Mouse (Mus musculus): ENCODE data around the gene Surf2. TPM values are rescaled to one million over a fixed set of nuclear protein-coding genes. Genes with fewer than 3 reads are reported as not detected.
A peak's percentile ranks its signal among the peaks of the same experiment; 100 is the strongest.

Surf2 gene
- polyA plus RNA-seq, 1 experiment from 2014 or later: 58.6 TPM

- peak within 1 kb of the TSS; percentile 58 for H3K4me3 ChIP-seq (ENCODE audit: low read depth, low read length)
- peak within 1 kb of the TSS; percentile 91 for H3K27ac ChIP-seq (ENCODE audit: low read length)
- no peaks in the 10 kb centered on the region for H3K27me3 ChIP-seq (ENCODE audit: control insufficient read depth, insufficient read depth, low read depth, low read length)
- H3K36me3 ChIP-seq (ENCODE audit: control insufficient read depth, insufficient read depth, low read length): no peaks in the 10 kb centered on the region; the same call in 1 of the 2 replicates
- H3K9ac ChIP-seq (ENCODE audit: low read depth, low read length): peak within 1 kb of the TSS; percentile 75
- under 1% methylated on average over 50 of the region's 50 CpGs for WGBS
- ATAC-seq: peak; percentile 99
- peaks cover 28% of the 10 kb centered on the region for H3K4me1 ChIP-seq (ENCODE audit: control insufficient read depth, insufficient read depth, low read length)
- no peaks in the 10 kb centered on the region for H3K9me3 ChIP-seq (replicated peaks; ENCODE audit: control insufficient read depth, low read length, poor library complexity, severe bottlenecking)
- H3K4me2 ChIP-seq (ENCODE audit: low read length): peak within 1 kb of the TSS; percentile 92
Measured at GRCm38 (mm10) chr2:26963923-26964723, 48.0 kb downstream of the Surf2 start, which contains the start of gene Rexo4. Rexo4 (minus strand) TSS chr2:26964386.

DNA sequence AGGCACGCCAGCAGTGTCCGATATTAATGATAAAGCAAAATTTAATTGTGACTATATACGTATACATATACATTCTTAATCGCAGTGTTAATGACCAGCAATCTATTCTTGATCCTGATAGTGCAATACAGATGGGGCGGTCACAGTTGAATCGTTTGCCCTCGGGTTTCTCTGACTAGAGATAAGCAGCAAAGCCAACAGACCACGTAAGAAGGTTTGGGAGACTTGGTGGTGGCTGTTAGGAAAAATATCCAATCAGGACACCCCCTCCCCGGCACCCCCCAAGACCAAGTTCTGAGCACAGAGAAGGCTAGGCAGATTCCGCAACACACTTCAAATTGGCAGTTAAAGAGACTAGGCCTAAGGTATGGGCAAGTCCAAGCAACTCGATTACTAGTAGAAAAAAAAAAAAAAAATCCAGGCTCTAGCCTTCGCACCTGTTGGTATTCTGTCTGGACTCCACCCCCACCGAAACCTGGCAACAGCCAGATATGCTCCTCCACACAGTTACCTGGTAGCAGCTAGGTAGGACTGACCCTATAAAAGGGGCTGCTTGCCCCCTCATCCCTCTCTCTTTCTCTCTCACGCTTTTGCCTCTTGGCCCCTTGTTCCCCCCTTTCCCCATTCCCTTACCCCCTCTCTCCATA, 48.7 kb downstream of the Surf2 start:
- ATAC-seq: peak; percentile 60
- 19% methylated on average over 14 of the region's 14 CpGs for WGBS
- H3K4me1 ChIP-seq (ENCODE audit: control insufficient read depth, insufficient read depth, low read length): peaks cover 28% of the 10 kb centered on the region
- no peaks in the 10 kb centered on the region for H3K27me3 ChIP-seq (ENCODE audit: control insufficient read depth, insufficient read depth, low read depth, low read length)
- peak overlapping the region; percentile 91 for H3K27ac ChIP-seq (ENCODE audit: low read length)
- peak overlapping the region; percentile 58 for H3K4me3 ChIP-seq (ENCODE audit: low read depth, low read length)
- H3K9me3 ChIP-seq (replicated peaks; ENCODE audit: control insufficient read depth, low read length, poor library complexity, severe bottlenecking): no peaks in the 10 kb centered on the region
- H3K9ac ChIP-seq (ENCODE audit: low read depth, low read length): peak overlapping the region; percentile 75
- H3K36me3 ChIP-seq (ENCODE audit: control insufficient read depth, insufficient read depth, low read length): no peaks in the 10 kb centered on the region; the same call in 1 of the 2 replicates
- peak overlapping the region; percentile 92 for H3K4me2 ChIP-seq (ENCODE audit: low read length)

GRCm38 (mm10) chr2:26967262-26967661, 51.1 kb downstream of the Surf2 start:
- Histone ChIP-seq H3K27ac (ENCODE audit: low read length) (no peak overlapping the region), H3K36me3 (ENCODE audit: control insufficient read depth, insufficient read depth, low read length) (no peaks in the 10 kb centered on the region), H3K27me3 (ENCODE audit: control insufficient read depth, insufficient read depth, low read depth, low read length) (no peaks in the 10 kb centered on the region), H3K4me2 (ENCODE audit: low read length) (no peak overlapping the region), H3K4me3 (ENCODE audit: low read depth, low read length) (no peak overlapping the region), H3K9me3 (replicated peaks; ENCODE audit: control insufficient read depth, low read length, poor library complexity, severe bottlenecking) (no peaks in the 10 kb centered on the region), H3K9ac (ENCODE audit: low read depth, low read length) (no peak overlapping the region), H3K4me1 (ENCODE audit: control insufficient read depth, insufficient read depth, low read length) (peaks cover 17% of the 10 kb centered on the region)
- no peak for ATAC-seq
- WGBS: 77% methylated on average over 2 of the region's 2 CpGs

Other genes starting within 250 kb of the Surf2 start
- gene Lcn4, start 245.1 kb upstream of the Surf2 start, polyA plus RNA-seq (2015; fragmentation: Nextera tagmentation; extraction: Ambion mirVana): not detected in 2 replicates
- gene Abo, start 51.4 kb upstream of the Surf2 start, polyA plus RNA-seq (2015; fragmentation: Nextera tagmentation; extraction: Ambion mirVana): not detected in 2 replicates
- 30.7 and 32.6 TPM in 2 replicates for gene Surf6, start 13.5 kb upstream of the Surf2 start, polyA plus RNA-seq (2015; fragmentation: Nextera tagmentation; extraction: Ambion mirVana)
- 134 and 137 TPM in 2 replicates for gene Med22, start 5.7 kb upstream of the Surf2 start, polyA plus RNA-seq (2015; fragmentation: Nextera tagmentation; extraction: Ambion mirVana)
- 376 and 399 TPM in 2 replicates for gene Rpl7a, start 5.6 kb upstream of the Surf2 start, polyA plus RNA-seq (2015; fragmentation: Nextera tagmentation; extraction: Ambion mirVana)
- 90.1 and 97.5 TPM in 2 replicates for gene Surf1, start 163 bp downstream of the Surf2 start, polyA plus RNA-seq (2015; fragmentation: Nextera tagmentation; extraction: Ambion mirVana)
- gene Surf4, start 17.6 kb downstream of the Surf2 start, polyA plus RNA-seq (2015; fragmentation: Nextera tagmentation; extraction: Ambion mirVana): 99.9 and 103 TPM in 2 replicates
- gene Stkld1, start 17.7 kb downstream of the Surf2 start, polyA plus RNA-seq (2015; fragmentation: Nextera tagmentation; extraction: Ambion mirVana): 0.38 and 0.41 TPM in 2 replicates
- gene Rexo4, start 48.0 kb downstream of the Surf2 start, polyA plus RNA-seq (2015; fragmentation: Nextera tagmentation; extraction: Ambion mirVana): 35.8 and 36.4 TPM in 2 replicates
- not detected in 2 replicates for gene Adamts13, start 57.0 kb downstream of the Surf2 start, polyA plus RNA-seq (2015; fragmentation: Nextera tagmentation; extraction: Ambion mirVana)
- gene Cacfd1, start 93.6 kb downstream of the Surf2 start, polyA plus RNA-seq (2015; fragmentation: Nextera tagmentation; extraction: Ambion mirVana): 103 and 116 TPM in 2 replicates
- gene Slc2a6, start 111.6 kb downstream of the Surf2 start, polyA plus RNA-seq (2015; fragmentation: Nextera tagmentation; extraction: Ambion mirVana): 9.8 and 12.8 TPM in 2 replicates
- gene Mymk, start 155.8 kb downstream of the Surf2 start, polyA plus RNA-seq (2015; fragmentation: Nextera tagmentation; extraction: Ambion mirVana): 0.24 TPM in 1 of 2 replicates, not detected in the other
- 10.6 and 10.8 TPM in 2 replicates for gene Adamtsl2, start 163.0 kb downstream of the Surf2 start, polyA plus RNA-seq (2015; fragmentation: Nextera tagmentation; extraction: Ambion mirVana)
- 5.0 and 8.1 TPM in 2 replicates for gene Fam163b, start 226.1 kb downstream of the Surf2 start, polyA plus RNA-seq (2015; fragmentation: Nextera tagmentation; extraction: Ambion mirVana)
- gene Dbh, start 248.9 kb downstream of the Surf2 start, polyA plus RNA-seq (2015; fragmentation: Nextera tagmentation; extraction: Ambion mirVana): 0.36 and 0.88 TPM in 2 replicates

Data from midbrain, embryonic 16.5 days (tissue).